Mouse (Mus musculus): ENCODE data around the gene Atp8a2.

- TF ChIP-seq CTCF (IDR thresholded peaks at IDR 0.05; ENCODE audit: borderline replicate concordance, extremely low read depth, insufficient read depth, insufficient read length) (no peak), POLR2A (IDR thresholded peaks at IDR 0.05; ENCODE audit: borderline replicate concordance, extremely low read depth, insufficient read depth, insufficient read length, poor library complexity, severe bottlenecking) (no peak)
Observed at GRCm38 (mm10) chr14:59689596-59689995, 507.4 kb downstream of the Atp8a2 start.
